Mouse (Mus musculus) layer of hippocampus, adult 8-10 months (tissue): ENCODE measurements around the gene Clk2. TPM values are rescaled to one million over a fixed set of nuclear protein-coding genes. Genes with fewer than 3 reads are reported as not detected.

Experiments
- DNase-seq, 2 experiments: peaks; one replicate each; pipeline ENCODE4 v3.0.0; 2022; ENCODE audit warnings: low spot score in 2 of 2
- total RNA-seq, 4 experiments: library from RNA; stranded (reverse); gene quantifications; 2 replicates each; pipeline ENCODE4 v1.2.4; 2022

Gene Clk2
- total RNA-seq, 4 experiments from 2014 or later, result 44.5 to 54.1 (median 48.9) TPM

DNA sequence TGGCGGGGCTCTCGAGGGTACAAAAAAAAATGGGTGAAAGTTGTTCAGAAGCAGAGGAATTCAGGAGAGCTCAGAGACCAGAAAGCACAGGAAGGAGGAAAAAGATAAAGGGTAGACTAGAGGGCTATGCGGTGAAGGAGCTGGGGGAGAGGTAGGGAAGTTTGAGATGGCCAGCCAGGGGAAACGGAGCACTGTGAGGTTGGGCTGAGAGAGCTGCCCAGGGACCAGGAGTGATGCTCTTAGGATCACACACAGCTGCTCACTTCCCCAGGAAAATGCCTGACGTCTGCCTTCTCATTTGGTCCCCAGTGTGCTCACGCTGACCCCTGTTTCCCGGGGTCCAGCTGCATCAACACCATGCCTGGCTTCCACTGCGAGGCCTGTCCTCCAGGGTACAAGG, 55.0 kb downstream of the Clk2 start:
- DNase-seq, result no peak

DNA sequence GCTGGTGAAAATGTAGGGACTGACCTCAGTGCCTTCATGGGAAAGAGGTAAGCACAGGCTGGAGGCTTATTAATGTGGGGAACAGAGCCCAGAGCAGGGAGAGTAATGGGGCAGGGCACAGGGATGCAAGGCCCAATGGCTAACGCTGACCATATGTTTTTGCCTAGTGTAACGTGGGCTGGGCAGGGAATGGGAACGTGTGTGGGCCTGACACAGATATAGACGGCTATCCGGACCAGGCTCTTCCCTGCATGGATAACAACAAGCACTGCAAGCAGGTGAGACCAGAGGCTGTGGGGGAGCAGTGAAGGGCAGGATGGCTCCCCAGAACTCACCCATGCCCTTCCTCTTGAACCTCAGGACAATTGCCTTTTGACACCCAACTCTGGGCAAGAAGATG, 56.6 kb downstream of the Clk2 start:
- no peak for DNase-seq

DNA sequence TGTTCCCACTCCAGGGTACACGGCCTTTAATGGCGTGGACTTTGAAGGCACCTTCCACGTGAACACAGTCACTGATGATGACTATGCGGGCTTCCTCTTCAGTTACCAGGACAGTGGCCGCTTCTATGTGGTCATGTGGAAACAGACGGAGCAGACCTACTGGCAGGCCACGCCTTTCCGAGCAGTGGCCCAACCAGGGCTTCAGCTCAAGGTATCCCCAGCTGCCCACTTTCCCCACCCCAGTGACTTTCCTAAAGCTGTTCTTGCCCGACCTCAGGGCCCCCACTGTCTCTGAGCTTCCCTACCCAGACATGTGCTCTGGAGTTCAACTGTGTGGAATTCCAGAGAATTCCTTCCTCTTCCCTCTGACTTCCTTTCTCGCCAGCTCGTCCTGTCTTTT, 60.2 kb downstream of the Clk2 start:
- no peak for DNase-seq

DNA sequence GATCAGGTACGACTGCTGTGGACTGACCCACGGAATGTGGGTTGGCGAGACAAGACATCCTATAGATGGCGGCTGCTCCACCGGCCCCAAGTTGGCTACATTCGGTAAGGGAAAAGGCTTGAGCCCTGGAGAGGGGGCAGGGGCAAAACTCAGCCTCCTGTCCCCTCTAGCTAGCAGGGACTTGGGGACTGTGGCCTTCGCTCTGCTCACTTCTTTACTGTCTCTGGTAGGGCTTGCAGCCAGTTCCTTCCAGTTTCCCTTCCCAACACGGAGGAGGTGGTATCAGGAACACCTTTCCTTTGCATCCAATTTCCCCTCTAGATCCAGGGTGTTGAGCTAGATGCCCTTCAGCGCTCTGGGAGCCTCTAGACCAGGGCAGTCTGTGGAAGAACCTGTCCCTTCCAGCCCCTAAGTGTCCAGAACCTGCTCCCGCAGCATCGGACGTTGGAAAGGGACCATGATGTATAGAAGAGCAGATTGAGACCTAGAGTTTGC, 60.8 kb downstream of the Clk2 start:
- no peak for DNase-seq

DNA sequence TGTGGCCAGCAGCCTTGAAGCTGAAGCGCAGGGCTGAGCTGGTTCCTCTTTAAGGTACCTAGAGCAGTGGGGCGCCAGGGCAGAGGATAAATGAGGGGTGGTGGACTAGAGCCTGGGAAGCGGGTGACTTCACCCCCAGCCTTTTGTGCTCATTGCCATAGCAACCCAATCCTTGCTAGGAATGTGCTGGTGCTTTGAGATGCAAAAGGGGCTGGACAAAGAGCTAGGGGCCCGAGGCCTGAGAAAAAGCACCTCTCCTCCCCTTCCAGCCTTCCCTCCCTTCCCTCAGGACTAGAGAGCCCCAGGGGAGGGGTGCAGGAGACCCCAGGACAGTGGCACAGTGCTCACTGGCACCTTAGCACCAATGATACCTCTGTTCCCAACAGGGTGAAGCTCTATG, 61.3 kb downstream of the Clk2 start:
- DNase-seq, result peak; percentile 61 to 70

DNA sequence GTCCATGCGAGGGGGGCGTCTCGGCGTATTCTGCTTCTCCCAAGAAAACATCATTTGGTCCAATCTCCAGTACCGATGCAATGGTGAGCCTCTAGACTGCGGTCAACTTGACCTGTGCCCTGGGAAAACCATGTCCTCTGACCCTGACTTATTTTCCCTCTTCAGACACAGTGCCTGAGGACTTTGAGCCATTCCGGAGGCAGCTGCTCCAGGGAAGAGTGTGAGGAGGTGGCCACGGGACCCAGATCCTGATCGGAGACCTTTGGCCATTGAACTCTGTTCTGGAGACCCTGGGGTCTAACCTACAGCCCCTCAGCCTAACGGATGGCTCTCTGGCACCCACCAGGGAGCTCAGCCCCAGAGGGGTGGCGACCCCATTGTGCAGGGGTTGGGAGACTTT, 61.8 kb downstream of the Clk2 start:
- DNase-seq, result no peak

Other genes with a start within 250 kb of the Clk2 start
- 10 to 100 TPM; 76.4 to 97.2 (median 89.0) TPM for gene Ash1l, start 214.2 kb upstream of the Clk2 start, total RNA-seq
- 100 to 1,000 TPM; 101 to 125 (median 112) TPM for gene Dap3, start 213.6 kb upstream of the Clk2 start, total RNA-seq
- gene Rusc1, start 71.5 kb upstream of the Clk2 start, total RNA-seq, result 100 to 1,000 TPM; 144 to 149 (median 146) TPM
- gene Gm43738, start 63.7 kb upstream of the Clk2 start, total RNA-seq, result under 1 TPM in 1 of 4 experiments, not detected in 3; 0.18 TPM
- 100 to 1,000 TPM in 2 of 4 experiments, 10 to 100 TPM in 2; 84.1 to 119 (median 97.3) TPM for gene Fdps, start 62.8 kb upstream of the Clk2 start, total RNA-seq
- gene Pklr, start 28.7 kb upstream of the Clk2 start, total RNA-seq, result under 1 TPM in 1 of 4 experiments, not detected in 3; 0.14 TPM
- 10 to 100 TPM; 13.3 to 15.2 (median 14.2) TPM for gene Hcn3, start 4.6 kb upstream of the Clk2 start, total RNA-seq
- gene Scamp3, start 12.7 kb downstream of the Clk2 start, total RNA-seq, result 10 to 100 TPM; 66.2 to 72.5 (median 69.1) TPM
- 10 to 100 TPM; 52.6 to 54.5 (median 53.5) TPM for gene Fam189b, start 18.3 kb downstream of the Clk2 start, total RNA-seq
- 10 to 100 TPM; 62.1 to 75.2 (median 68.5) TPM for gene Gba, start 38.1 kb downstream of the Clk2 start, total RNA-seq
- 10 to 100 TPM; 27.4 to 40.7 (median 35.3) TPM for gene Thbs3, start 50.4 kb downstream of the Clk2 start, total RNA-seq
- gene Mtx1, start 62.3 kb downstream of the Clk2 start, total RNA-seq, result 10 to 100 TPM; 85.4 to 96.0 (median 94.4) TPM
- gene Muc1, start 64.3 kb downstream of the Clk2 start, total RNA-seq, result 1 to 10 TPM in 2 of 4 experiments, under 1 TPM in 2; 0.37 to 1.7 (median 1.2) TPM
- gene Krtcap2, start 81.2 kb downstream of the Clk2 start, total RNA-seq, result 10 to 100 TPM; 73.9 to 82.9 (median 79.4) TPM
- 10 to 100 TPM; 74.0 to 89.3 (median 80.2) TPM for gene Trim46, start 81.5 kb downstream of the Clk2 start, total RNA-seq
- gene Dpm3, start 94.6 kb downstream of the Clk2 start, total RNA-seq, result 10 to 100 TPM; 44.2 to 67.3 (median 61.7) TPM
- 10 to 100 TPM; 51.8 to 69.9 (median 58.2) TPM for gene Slc50a1, start 105.8 kb downstream of the Clk2 start, total RNA-seq
- 10 to 100 TPM in 2 of 4 experiments, 1 to 10 TPM in 2; 7.9 to 12.6 (median 10.5) TPM for gene Efna1, start 116.3 kb downstream of the Clk2 start, total RNA-seq
- 10 to 100 TPM; 57.7 to 72.8 (median 60.8) TPM for gene Efna3, start 158.2 kb downstream of the Clk2 start, total RNA-seq
- 1 to 10 TPM in 3 of 4 experiments, under 1 TPM in 1; 0.96 to 1.4 (median 1.1) TPM for gene Efna4, start 173.2 kb downstream of the Clk2 start, total RNA-seq
- gene Adam15, start 185.2 kb downstream of the Clk2 start, total RNA-seq, result 100 to 1,000 TPM; 129 to 141 (median 137) TPM
- gene Dcst2, start 197.2 kb downstream of the Clk2 start, total RNA-seq, result under 1 TPM; 0.32 to 0.47 (median 0.39) TPM
- under 1 TPM in 2 of 4 experiments, not detected in 2; 0.16 to 0.48 TPM for gene Dcst1, start 200.5 kb downstream of the Clk2 start, total RNA-seq
- gene Zbtb7b, start 230.0 kb downstream of the Clk2 start, total RNA-seq, result 10 to 100 TPM; 12.6 to 18.7 (median 15.9) TPM
- 1 to 10 TPM; 1.9 to 7.1 (median 4.3) TPM for gene Lenep, start 238.0 kb downstream of the Clk2 start, total RNA-seq
- gene Flad1, start 247.1 kb downstream of the Clk2 start, total RNA-seq, result 10 to 100 TPM; 35.8 to 37.8 (median 37.1) TPM